Mouse (Mus musculus) brain, embryonic 14.5 days (tissue): Measurements from ENCODE around the gene Nudt13.

ENCODE experiments used
- CTCF ChIP-seq: fragments of 200-500 bp; IDR thresholded peaks from 2 replicates; pipeline ENCODE4 v1.5.1; 2012; ENCODE audit warnings: inconsistent platforms, mild to moderate bottlenecking, moderate library complexity, borderline replicate concordance; ENCODE audit not compliant: insufficient read depth, insufficient read length; ENCODE audit errors: extremely low read depth
- POLR2A ChIP-seq: fragments of 200-500 bp; IDR thresholded peaks from 2 replicates; pipeline ENCODE4 v1.6.1; 2012; ENCODE audit warnings: mild to moderate bottlenecking, inconsistent platforms, borderline replicate concordance; ENCODE audit not compliant: poor library complexity, insufficient read depth, insufficient read length, severe bottlenecking; ENCODE audit errors: extremely low read depth

GRCm38 (mm10) chr14:20269082-20269809 is 25.3 kb upstream of the Nudt13 start, which contains the start of gene Kcnk16:
- TF ChIP-seq CTCF (no peak), POLR2A (no peak)
